Mouse (Mus musculus) hindbrain, embryonic 14.5 days (tissue): ENCODE data around the gene Micall1. TPM values are rescaled to one million over a fixed set of nuclear protein-coding genes. Genes with fewer than 3 reads are reported as not detected.

Experiments
- ATAC-seq: fragments of 200-750 bp; cut with Nextera tagmentation; 2 replicates; pipeline ENCODE4 v1.8.0; 2017; ENCODE audit warnings: moderate number of reproducible peaks, mild to moderate bottlenecking, moderate TSS enrichment, moderate library complexity; ENCODE audit not compliant: low FRiP score
- DNase-seq: peaks from one replicate; pipeline ENCODE4 v3.0.0-alpha.2; 2015; ENCODE audit warnings: low spot score
- H3K27ac ChIP-seq: fragments of 300-500 bp; sonication (generic); 2 replicates; pipeline ENCODE4 v1.5.1; 2014; ENCODE audit warnings: mild to moderate bottlenecking, moderate library complexity
- H3K27me3 ChIP-seq: fragments of 300-500 bp; sonication (generic); 2 replicates; pipeline ENCODE4 v1.6.1; 2014; ENCODE audit warnings: mild to moderate bottlenecking, low read length, mixed read lengths; ENCODE audit not compliant: control insufficient read depth, insufficient read depth
- H3K36me3 ChIP-seq: fragments of 300-500 bp; sonication (generic); replicated peaks from 2 replicates; pipeline ENCODE4 v1.6.1; 2014; ENCODE audit not compliant: control insufficient read depth, insufficient read depth
- H3K4me1 ChIP-seq: fragments of 300-500 bp; sonication (generic); replicated peaks from 2 replicates; pipeline ENCODE4 v1.6.1; 2014; ENCODE audit warnings: antibody characterized with exemption, low read length, mixed read lengths; ENCODE audit not compliant: control insufficient read depth, insufficient read depth
- H3K4me2 ChIP-seq: fragments of 300-500 bp; sonication (generic); replicated peaks from 2 replicates; pipeline ENCODE4 v1.6.1; 2014; ENCODE audit warnings: mild to moderate bottlenecking, moderate library complexity
- H3K4me3 ChIP-seq: fragments of 300-500 bp; sonication (generic); replicated peaks from 2 replicates; pipeline ENCODE4 v1.5.1; 2014; ENCODE audit warnings: mild to moderate bottlenecking, low read length
- H3K9ac ChIP-seq: fragments of 300-500 bp; sonication (generic); 2 replicates; pipeline ENCODE4 v1.6.1; 2014
- H3K9me3 ChIP-seq: fragments of 300-500 bp; sonication (generic); 2 replicates; pipeline ENCODE4 v1.6.1; 2016; ENCODE audit warnings: low read length; ENCODE audit not compliant: control insufficient read depth
- WGBS: fragments of 180-500 bp; shearing (Covaris S2); extraction: QIAGEN DNeasy Blood & Tissue Kit; methylation state at CpG from one replicate; pipeline ENCODE4 v1.1.7; 2014; 5-methylcytosine and 5-hydroxymethylcytosine counted together
- polyA plus RNA-seq: library from polyadenylated mRNA; unstranded; fragments of >200 nt; fragmentation: Nextera tagmentation; extraction: Ambion mirVana; gene quantifications from 2 replicates; pipeline ENCODE4 v1.2.1, GENCODE M21; 2014

The Micall1 gene
- polyA plus RNA-seq, 1 experiment from 2014 or later: 14.3 TPM

DNA sequence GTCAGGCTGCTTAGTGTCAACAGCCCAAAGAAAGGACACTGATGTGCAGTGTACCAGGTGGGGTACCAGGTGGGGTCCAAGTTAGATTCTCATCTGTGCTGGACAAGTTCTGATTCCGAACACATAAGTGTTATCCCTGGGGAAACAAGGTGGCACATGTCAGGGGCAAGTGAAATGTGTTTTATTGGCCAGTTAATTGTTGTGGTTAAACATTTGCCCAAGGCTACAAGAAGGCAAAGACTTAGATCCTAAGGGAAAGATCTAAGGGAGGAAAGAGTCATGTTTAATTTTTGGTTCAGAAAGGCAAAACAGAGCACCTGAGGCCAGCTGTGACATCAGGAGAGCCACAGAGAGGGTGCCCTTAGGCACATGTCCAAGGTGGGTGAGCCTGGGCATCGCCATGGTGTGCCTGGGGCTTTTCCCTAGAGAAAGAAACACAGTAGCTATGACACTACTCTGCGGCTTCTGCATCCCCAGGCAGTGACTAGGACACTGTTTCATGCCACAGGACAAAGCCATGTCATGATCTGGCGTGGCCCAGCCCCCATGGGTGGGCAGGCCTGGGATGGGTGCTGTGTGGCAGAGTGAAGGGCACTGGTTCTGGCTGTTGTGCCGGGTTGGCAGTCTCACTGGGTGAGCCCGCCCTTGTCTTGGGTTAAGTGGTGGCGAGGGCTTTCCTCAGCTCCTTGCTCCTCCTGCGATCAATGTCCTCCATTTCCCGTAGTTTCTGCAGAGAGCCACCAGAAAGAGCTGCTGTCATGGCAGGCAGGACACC lies 26.0 kb downstream of the Micall1 start:
- WGBS: 86% methylated on average over 9 of the region's 9 CpGs
- no peak overlapping the region for H3K27ac ChIP-seq
- no peak overlapping the region for H3K4me2 ChIP-seq
- DNase-seq (no peak), ATAC-seq (no peak)
- H3K27me3 ChIP-seq: no peaks in the 10 kb centered on the region
- H3K9ac ChIP-seq: no peak overlapping the region
- H3K9me3 ChIP-seq: no peaks in the 10 kb centered on the region
- no peaks in the 10 kb centered on the region for H3K4me1 ChIP-seq
- H3K36me3 ChIP-seq: peaks cover 49% of the 10 kb centered on the region
- no peak overlapping the region for H3K4me3 ChIP-seq

DNA sequence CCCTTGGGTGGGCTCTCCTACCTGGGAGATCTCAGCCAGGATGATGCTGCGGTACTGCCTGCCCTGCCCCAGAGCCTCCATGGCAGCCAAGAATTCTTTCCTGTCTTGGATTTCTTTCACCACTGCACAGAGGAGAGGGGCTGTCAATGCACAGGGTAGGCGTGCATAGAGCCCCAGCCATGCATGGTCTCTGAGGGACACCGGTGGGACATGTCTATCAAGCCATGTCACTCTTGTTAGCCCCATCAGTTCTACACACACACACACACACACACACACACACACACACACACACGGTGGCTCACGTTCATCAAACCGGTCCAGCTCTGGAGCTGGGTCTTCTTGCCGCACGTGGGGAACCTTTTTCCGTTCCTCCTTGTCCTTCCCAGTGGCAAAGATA lies 26.6 kb downstream of the Micall1 start:
- ATAC-seq: no peak
- Histone ChIP-seq H3K4me3 (no peak overlapping the region), H3K9ac (no peak overlapping the region), H3K36me3 (peaks cover 43% of the 10 kb centered on the region), H3K4me1 (peaks cover 4% of the 10 kb centered on the region), H3K27ac (no peak overlapping the region), H3K27me3 (no peaks in the 10 kb centered on the region), H3K9me3 (no peaks in the 10 kb centered on the region), H3K4me2 (no peak overlapping the region)
- 80% methylated on average over 9 of the region's 9 CpGs for WGBS
- no peak for DNase-seq

GRCm38 (mm10) chr15:79135783-79136575 lies 27.3 kb downstream of the Micall1 start:
- 71% methylated on average over 11 of the region's 11 CpGs for WGBS
- DNase-seq (no peak), ATAC-seq (no peak)

DNA sequence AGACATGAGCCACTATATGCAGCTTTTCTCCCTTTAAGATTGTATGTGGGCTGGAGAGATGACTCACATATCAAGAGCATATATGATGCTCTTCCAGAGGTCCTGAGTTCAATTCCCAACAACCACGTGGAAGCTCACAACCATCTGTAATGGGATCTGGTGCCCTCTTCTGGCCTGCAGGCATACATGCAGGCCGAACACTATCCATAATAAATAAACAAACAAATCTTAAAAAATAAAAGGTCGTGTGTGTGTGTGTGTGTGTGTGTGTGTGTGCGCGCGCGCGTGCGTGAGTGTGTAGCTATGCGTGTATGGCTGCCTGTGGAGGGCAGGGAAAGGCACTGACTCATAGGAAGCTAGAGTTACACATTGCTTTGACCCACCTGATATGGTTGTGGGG lies 30.9 kb downstream of the Micall1 start:
- peaks cover 8% of the 10 kb centered on the region; the same call in 1 of the 2 replicates for H3K36me3 ChIP-seq
- 69% methylated on average over 10 of the region's 10 CpGs for WGBS
- H3K4me1 ChIP-seq: peaks cover 19% of the 10 kb centered on the region
- no peaks in the 10 kb centered on the region for H3K27me3 ChIP-seq
- H3K4me2 ChIP-seq: no peak overlapping the region
- H3K9ac ChIP-seq: no peak overlapping the region
- DNase-seq (no peak), ATAC-seq (no peak)
- no peak overlapping the region for H3K27ac ChIP-seq
- H3K4me3 ChIP-seq: no peak overlapping the region
- no peaks in the 10 kb centered on the region for H3K9me3 ChIP-seq

More at GRCm38 (mm10) chr15:79135783-79136575, 27.3 kb downstream of the Micall1 start:
- Histone ChIP-seq H3K4me3 (no peak overlapping the region), H3K9me3 (no peaks in the 10 kb centered on the region), H3K4me1 (peaks cover 7% of the 10 kb centered on the region), H3K27ac (no peak overlapping the region), H3K4me2 (no peak overlapping the region), H3K36me3 (peaks cover 36% of the 10 kb centered on the region), H3K27me3 (no peaks in the 10 kb centered on the region), H3K9ac (no peak overlapping the region)

- no peaks in the 10 kb centered on the region for H3K9me3 ChIP-seq
- peak within 1 kb of the TSS; percentile 36; the same call in 1 of the 2 replicates for H3K27ac ChIP-seq
- peak within 1 kb of the TSS; percentile 89 for H3K4me2 ChIP-seq
- H3K36me3 ChIP-seq: peaks cover 21% of the 10 kb centered on the region
- peak; percentile 99 for DNase-seq
- 0% methylated on average over 57 of the region's 57 CpGs for WGBS
- peak within 1 kb of the TSS; percentile 74 for H3K9ac ChIP-seq
- H3K4me1 ChIP-seq: peaks cover 19% of the 10 kb centered on the region
- H3K27me3 ChIP-seq: no peaks in the 10 kb centered on the region
- peak; percentile 92 for ATAC-seq
- H3K4me3 ChIP-seq: peak within 1 kb of the TSS; percentile 87
Observed at GRCm38 (mm10) chr15:79140866-79141565, 32.3 kb downstream of the Micall1 start, which contains the start of the genes Polr2f and 1700088E04Rik. Gene Polr2f (plus strand): TSS chr15:79141009. Gene 1700088E04Rik (minus strand): TSS chr15:79141253.

GRCm38 (mm10) chr15:79141566-79141917 lies 32.8 kb downstream of the Micall1 start:
- WGBS: 0% methylated on average over 7 of the region's 7 CpGs
- Histone ChIP-seq H3K4me1 (peaks cover 19% of the 10 kb centered on the region), H3K27ac (peak overlapping the region; percentile 36; the same call in 1 of the 2 replicates)

DNA sequence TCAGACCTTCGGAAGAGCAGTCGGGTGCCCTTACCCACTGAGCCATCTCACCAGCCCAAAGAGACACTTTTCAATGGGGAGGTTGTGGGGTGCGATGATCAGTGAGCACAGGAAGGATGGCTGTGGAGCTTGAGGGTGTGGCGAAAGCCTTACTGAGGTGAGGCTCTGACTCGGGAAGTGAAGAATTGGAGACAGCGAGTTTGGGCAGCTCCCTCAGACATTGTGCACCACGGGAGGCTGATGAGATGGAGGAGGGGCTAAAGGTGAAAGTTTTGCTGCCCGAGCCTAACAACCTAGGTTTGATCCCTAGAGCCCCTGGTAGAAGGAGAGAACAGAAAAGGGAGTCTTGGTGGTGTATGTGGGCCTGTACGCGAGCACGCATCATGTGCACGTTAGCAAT lies 34.6 kb downstream of the Micall1 start:
- 92% methylated on average over 12 of the region's 12 CpGs for WGBS
- Histone ChIP-seq H3K36me3 (peaks cover 44% of the 10 kb centered on the region), H3K27me3 (no peaks in the 10 kb centered on the region), H3K4me1 (peaks cover 19% of the 10 kb centered on the region), H3K4me2 (no peak overlapping the region), H3K4me3 (no peak overlapping the region), H3K9me3 (no peaks in the 10 kb centered on the region), H3K9ac (no peak overlapping the region), H3K27ac (no peak overlapping the region)
- ATAC-seq (no peak), DNase-seq (no peak)

More at GRCm38 (mm10) chr15:79141566-79141917, 32.8 kb downstream of the Micall1 start:
- Histone ChIP-seq H3K4me3 (peak overlapping the region; percentile 87), H3K27me3 (no peaks in the 10 kb centered on the region), H3K9me3 (no peaks in the 10 kb centered on the region), H3K4me2 (peak overlapping the region; percentile 89), H3K36me3 (peaks cover 26% of the 10 kb centered on the region), H3K9ac (peak overlapping the region; percentile 74)
- DNase-seq (no peak), ATAC-seq (no peak)

GRCm38 (mm10) chr15:79144021-79144420 lies 35.3 kb downstream of the Micall1 start:
- Histone ChIP-seq H3K4me2 (no peak overlapping the region), H3K27ac (no peak overlapping the region), H3K9me3 (no peaks in the 10 kb centered on the region), H3K4me1 (peaks cover 19% of the 10 kb centered on the region), H3K36me3 (peaks cover 51% of the 10 kb centered on the region), H3K27me3 (no peaks in the 10 kb centered on the region), H3K4me3 (no peak overlapping the region), H3K9ac (no peak overlapping the region)
- 82% methylated on average over 8 of the region's 8 CpGs for WGBS
- ATAC-seq (no peak), DNase-seq (no peak)

DNA sequence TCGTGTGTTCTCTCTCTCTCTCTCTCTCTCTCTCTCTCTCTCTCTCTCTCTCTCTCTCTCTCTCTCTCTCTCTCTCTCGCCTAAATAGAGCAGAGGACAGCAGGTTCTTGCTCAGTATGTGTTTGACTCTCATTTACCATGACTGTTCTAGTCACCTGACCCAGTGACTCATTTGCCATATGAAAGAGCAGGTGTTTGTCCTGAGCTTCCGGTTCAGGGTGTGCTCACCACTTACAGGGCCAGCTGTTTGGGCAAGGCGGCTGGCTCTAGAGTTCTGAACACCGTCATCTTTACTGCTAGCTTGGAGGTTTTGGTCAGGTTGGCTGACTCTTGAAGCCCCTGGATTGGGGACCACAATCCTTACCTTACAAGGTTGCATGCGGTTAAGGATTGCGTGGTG lies 36.8 kb downstream of the Micall1 start:
- Histone ChIP-seq H3K9ac (no peak overlapping the region), H3K4me2 (no peak overlapping the region)

More for the DNA sequence above, 36.8 kb downstream of the Micall1 start:
- ATAC-seq: no peak
- H3K9me3 ChIP-seq: no peaks in the 10 kb centered on the region
- no peaks in the 10 kb centered on the region for H3K27me3 ChIP-seq
- H3K27ac ChIP-seq: no peak overlapping the region
- H3K4me3 ChIP-seq: no peak overlapping the region
- 94% methylated on average over 7 of the region's 7 CpGs for WGBS
- peaks cover 61% of the 10 kb centered on the region for H3K36me3 ChIP-seq
- DNase-seq: no peak
- peaks cover 14% of the 10 kb centered on the region for H3K4me1 ChIP-seq
